10 mouse cellular contexts compared by ENCODE assay signal in the genomic region with DNA sequence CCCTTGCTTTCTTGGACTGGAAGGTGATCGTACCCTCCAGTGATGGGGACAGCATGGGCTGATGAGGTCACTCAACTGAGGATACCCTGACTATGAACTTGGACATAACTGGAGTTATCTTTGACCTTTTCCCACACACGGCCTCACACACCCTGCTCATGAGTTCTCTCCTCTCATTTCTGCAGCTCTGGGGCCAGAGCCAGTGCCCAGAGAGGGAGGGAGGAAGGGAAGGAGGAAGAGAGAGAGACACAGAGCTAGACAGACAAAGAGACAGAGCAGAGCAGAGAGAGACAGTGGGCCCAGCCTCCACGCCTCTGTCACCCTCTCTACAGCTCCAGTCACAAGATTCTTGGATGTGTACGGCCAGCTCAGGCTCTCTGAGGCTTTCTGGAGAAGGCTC. TPM values are rescaled to one million over a fixed set of nuclear protein-coding genes. Genes with fewer than 3 reads are reported as not detected.
DNase-seq lines count a peak whose midpoint lies in the region; ATAC-seq and TF ChIP-seq lines count a peak whose summit lies in the region.
"Had no signal": no experiment of that assay in that cellular context is flagged by ENCODE, and none has a peak within 500 bp of the region (broad histone marks: within the 10 kb centered on the region; RNA-seq: fewer than 3 reads in every experiment).

No protein-coding gene starts in this region.

- no peak overlapping the region for H3K9ac ChIP-seq in heart, embryonic 16.5 days (ENCODE audit: low read length)
- H3K9ac ChIP-seq in embryonic facial prominence, embryonic 12.5 days = no peak overlapping the region
- H3K9ac ChIP-seq in hindbrain, embryonic 16.5 days (ENCODE audit: low read depth, low read length) = no peak overlapping the region

- whole genome bisulfite sequencing in heart, embryonic 16.5 days = 54% methylated on average over 4 of the region's 4 CpGs
- WGBS in lung, adult 2 months = 65% methylated on average over 4 of the region's 4 CpGs
- WGBS in embryonic facial prominence, embryonic 12.5 days = 70% methylated on average over 4 of the region's 4 CpGs
- WGBS in limb, embryonic 10.5 days = 70% methylated on average over 4 of the region's 4 CpGs
- 64% methylated on average over 4 of the region's 4 CpGs for WGBS in hindbrain, embryonic 16.5 days

- intact Hi-C loops in heart, postnatal 10 days (cut with DNase I) = loop anchor here (2.0 kb wide), 1 partner anchor 184 kb away; no protein-coding TSS in a partner anchor

- H3K4me1 ChIP-seq in heart, embryonic 16.5 days (ENCODE audit: control insufficient read depth, insufficient read depth, low read length) = peaks cover 19% of the 10 kb centered on the region
- peaks cover 8% of the 10 kb centered on the region; the same call in 1 of the 2 replicates for H3K4me1 ChIP-seq in lung, adult 2 months (ENCODE audit: control insufficient read depth, insufficient read depth, low read length)
- peaks cover 36% of the 10 kb centered on the region for H3K4me1 ChIP-seq in embryonic facial prominence, embryonic 12.5 days
- peaks cover 52% of the 10 kb centered on the region for H3K4me1 ChIP-seq in limb, embryonic 10.5 days
- no peaks in the 10 kb centered on the region; the same call in 1 of the 2 replicates for H3K4me1 ChIP-seq in hindbrain, embryonic 16.5 days (ENCODE audit: control insufficient read depth, insufficient read depth, low read depth, low read length)

- no peak for TF ChIP-seq CTCF in lung, adult 2 months (IDR thresholded peaks at IDR 0.05; ENCODE audit: insufficient read depth, low read length)

- H3K4me2 ChIP-seq in heart, embryonic 16.5 days (ENCODE audit: low read depth, low read length) = no peak overlapping the region
- H3K4me2 ChIP-seq in embryonic facial prominence, embryonic 12.5 days (replicated peaks) = no peak overlapping the region
- no peak overlapping the region for H3K4me2 ChIP-seq in hindbrain, embryonic 16.5 days (ENCODE audit: low read length)

- H3K27me3 ChIP-seq in heart, embryonic 16.5 days (ENCODE audit: control insufficient read depth, insufficient read depth, low read length) = no peaks in the 10 kb centered on the region
- H3K27me3 ChIP-seq in embryonic facial prominence, embryonic 12.5 days = no peaks in the 10 kb centered on the region
- H3K27me3 ChIP-seq in limb, embryonic 10.5 days (ENCODE audit: low read depth, poor library complexity, severe bottlenecking) = 0 out of 2 replicates have a peak, but pooled peaks cover 9% of the 10 kb centered on the region
- H3K27me3 ChIP-seq in hindbrain, embryonic 16.5 days (replicated peaks; ENCODE audit: control insufficient read depth, insufficient read depth, low read length) = no peaks in the 10 kb centered on the region

- no peak overlapping the region for H3K4me3 ChIP-seq in heart, embryonic 16.5 days (ENCODE audit: low read length)
- H3K4me3 ChIP-seq in lung, adult 2 months (replicated peaks; ENCODE audit: extremely low read depth, low read depth, low read length) = no peak overlapping the region
- H3K4me3 ChIP-seq in embryonic facial prominence, embryonic 12.5 days = no peak overlapping the region
- H3K4me3 ChIP-seq in limb, embryonic 10.5 days = no peak overlapping the region
- H3K4me3 ChIP-seq in hindbrain, embryonic 16.5 days (ENCODE audit: low read length) = no peak overlapping the region

- no peaks in the 10 kb centered on the region for H3K9me3 ChIP-seq in heart, embryonic 16.5 days (replicated peaks; ENCODE audit: control insufficient read depth, low read length)
- H3K9me3 ChIP-seq in embryonic facial prominence, embryonic 12.5 days = no peaks in the 10 kb centered on the region
- no peaks in the 10 kb centered on the region for H3K9me3 ChIP-seq in limb, embryonic 10.5 days (replicated peaks)
- H3K9me3 ChIP-seq in hindbrain, embryonic 16.5 days (ENCODE audit: control insufficient read depth, low read length) = no peaks in the 10 kb centered on the region

- no peak for DNase-seq in heart, postnatal 10 days
- DNase-seq in lung, postnatal 10 days = peak; percentile 47
- DNase-seq in lung, adult 2 months = no peak
- no peak for DNase-seq in limb, embryonic 10.5 days (ENCODE audit: low spot score)
- DNase-seq in spleen, postnatal 10 days (ENCODE audit: low spot score in 2 of 2) = no peak

- H3K27ac ChIP-seq in heart, embryonic 16.5 days (ENCODE audit: low read length) = peak overlapping the region; percentile 20; the same call in 1 of the 2 replicates
- H3K27ac ChIP-seq in embryonic facial prominence, embryonic 12.5 days = peak overlapping the region; percentile 24; the same call in 1 of the 2 replicates
- H3K27ac ChIP-seq in limb, embryonic 10.5 days = 0 out of 2 replicates have a peak overlapping the region, but pooled peaks have one; percentile 27
- no peak overlapping the region for H3K27ac ChIP-seq in hindbrain, embryonic 16.5 days (ENCODE audit: low read depth, low read length)

- TF ChIP-seq POLR2A in lung, adult 2 months (IDR thresholded peaks at IDR 0.05; ENCODE audit: borderline replicate concordance, extremely low read depth, low read depth, low read length) = no peak

- no peak for ATAC-seq in heart, embryonic 16.5 days (replicated peaks; ENCODE audit: extremely low read depth, insufficient read depth, low FRiP score)
- ATAC-seq in embryonic facial prominence, embryonic 12.5 days (ENCODE audit: insufficient number of reproducible peaks, insufficient read depth, low FRiP score, low TSS enrichment) = no peak
- ATAC-seq in hindbrain, embryonic 16.5 days = no peak
- ATAC-seq: inflammation-experienced regulatory T-cells, adult 6 months had no signal

- no peaks in the 10 kb centered on the region for H3K36me3 ChIP-seq in heart, embryonic 16.5 days (ENCODE audit: control insufficient read depth, insufficient read depth)
- no peaks in the 10 kb centered on the region for H3K36me3 ChIP-seq in embryonic facial prominence, embryonic 12.5 days
- no peaks in the 10 kb centered on the region for H3K36me3 ChIP-seq in limb, embryonic 10.5 days
- no peaks in the 10 kb centered on the region for H3K36me3 ChIP-seq in hindbrain, embryonic 16.5 days (ENCODE audit: control insufficient read depth, insufficient read depth, low read length)

RNA-seq across cellular contexts. Expression of a gene that starts 3.4 kb away (rescaled TPM):
- 29.6 and 31.8 TPM in 2 replicates for polyA plus RNA-seq in heart, embryonic 16.5 days (2015; fragmentation: Nextera tagmentation; extraction: Ambion mirVana)
- total RNA-seq in heart, postnatal 10 days (2021) = 10 to 100 TPM; 18.8 to 19.1 TPM
- 27.4 and 29.2 TPM in 2 replicates for polyA plus RNA-seq in lung, adult 2 months (2012; rRNA removed)
- 52.8 and 57.9 TPM in 2 replicates for polyA plus RNA-seq in embryonic facial prominence, embryonic 12.5 days (2016; fragmentation: Nextera tagmentation; extraction: Ambion mirVana)
- polyA plus RNA-seq in limb, embryonic 10.5 days (2016; fragmentation: Nextera tagmentation; extraction: Ambion mirVana) = 81.6 and 110 TPM in 2 replicates
- polyA plus RNA-seq in hindbrain, embryonic 16.5 days (2015; fragmentation: Nextera tagmentation; extraction: Ambion mirVana) = 43.1 and 43.9 TPM in 2 replicates

RNA-seq across cellular contexts. Expression of a gene that starts 4.4 kb away (rescaled TPM):
- 3.1 and 4.0 TPM in 2 replicates for polyA plus RNA-seq in heart, embryonic 16.5 days (2015; fragmentation: Nextera tagmentation; extraction: Ambion mirVana)
- total RNA-seq in heart, postnatal 10 days (2021) = 10 to 100 TPM; 12.5 to 13.5 TPM
- polyA plus RNA-seq in lung, adult 2 months (2012; rRNA removed) = 65.2 and 74.3 TPM in 2 replicates
- polyA plus RNA-seq in embryonic facial prominence, embryonic 12.5 days (2016; fragmentation: Nextera tagmentation; extraction: Ambion mirVana) = 3.7 and 4.6 TPM in 2 replicates
- polyA plus RNA-seq in limb, embryonic 10.5 days (2016; fragmentation: Nextera tagmentation; extraction: Ambion mirVana) = 1.9 and 2.3 TPM in 2 replicates
- 1.3 TPM in 2 replicates for polyA plus RNA-seq in hindbrain, embryonic 16.5 days (2015; fragmentation: Nextera tagmentation; extraction: Ambion mirVana)

RNA-seq across cellular contexts. Expression of a gene that starts 6.6 kb away (rescaled TPM):
- 0.13 and 0.16 TPM in 2 replicates for polyA plus RNA-seq in heart, embryonic 16.5 days (2015; fragmentation: Nextera tagmentation; extraction: Ambion mirVana)
- under 1 TPM in 1 of 2 experiments, not detected in 1; 0.12 TPM for total RNA-seq in heart, postnatal 10 days (2021)
- 0.19 and 0.50 TPM in 2 replicates for polyA plus RNA-seq in lung, adult 2 months (2012; rRNA removed)
- polyA plus RNA-seq in embryonic facial prominence, embryonic 12.5 days (2016; fragmentation: Nextera tagmentation; extraction: Ambion mirVana) = 0.62 and 0.70 TPM in 2 replicates
- polyA plus RNA-seq in limb, embryonic 10.5 days (2016; fragmentation: Nextera tagmentation; extraction: Ambion mirVana) = 0.16 and 0.59 TPM in 2 replicates
- 1.3 and 1.4 TPM in 2 replicates for polyA plus RNA-seq in hindbrain, embryonic 16.5 days (2015; fragmentation: Nextera tagmentation; extraction: Ambion mirVana)
- total RNA-seq: neutrophil, adult 5-6 weeks had no signal
- polyA plus RNA-seq: inflammation-experienced regulatory T-cells, adult 6 months had no signal

RNA-seq across cellular contexts. Expression of a gene that starts 19.2 kb away (rescaled TPM):
- 64.8 and 69.9 TPM in 2 replicates for polyA plus RNA-seq in heart, embryonic 16.5 days (2015; fragmentation: Nextera tagmentation; extraction: Ambion mirVana)
- 10 to 100 TPM; 77.4 to 89.6 TPM for total RNA-seq in heart, postnatal 10 days (2021)
- 68.5 and 70.7 TPM in 2 replicates for polyA plus RNA-seq in lung, adult 2 months (2012; rRNA removed)
- 213 and 222 TPM in 2 replicates for polyA plus RNA-seq in embryonic facial prominence, embryonic 12.5 days (2016; fragmentation: Nextera tagmentation; extraction: Ambion mirVana)
- 275 and 316 TPM in 2 replicates for polyA plus RNA-seq in limb, embryonic 10.5 days (2016; fragmentation: Nextera tagmentation; extraction: Ambion mirVana)
- 228 and 235 TPM in 2 replicates for polyA plus RNA-seq in hindbrain, embryonic 16.5 days (2015; fragmentation: Nextera tagmentation; extraction: Ambion mirVana)

RNA-seq across cellular contexts. Expression of a gene that starts 24.8 kb away (rescaled TPM):
- 60.5 and 61.0 TPM in 2 replicates for polyA plus RNA-seq in heart, embryonic 16.5 days (2015; fragmentation: Nextera tagmentation; extraction: Ambion mirVana)
- 10 to 100 TPM; 20.0 to 22.4 TPM for total RNA-seq in heart, postnatal 10 days (2021)
- polyA plus RNA-seq in lung, adult 2 months (2012; rRNA removed) = 27.2 and 34.4 TPM in 2 replicates
- 58.5 and 61.3 TPM in 2 replicates for polyA plus RNA-seq in embryonic facial prominence, embryonic 12.5 days (2016; fragmentation: Nextera tagmentation; extraction: Ambion mirVana)
- 45.0 and 46.9 TPM in 2 replicates for polyA plus RNA-seq in limb, embryonic 10.5 days (2016; fragmentation: Nextera tagmentation; extraction: Ambion mirVana)
- 83.8 and 87.8 TPM in 2 replicates for polyA plus RNA-seq in hindbrain, embryonic 16.5 days (2015; fragmentation: Nextera tagmentation; extraction: Ambion mirVana)

Comparison
In these comparisons a context has a peak if more than half of its experiments do, and no peak if none do; other contexts are left out.
1. RNA of a gene that starts 4.4 kb away (polyA plus RNA-seq): 65.2 to 74.3 TPM in lung, adult 2 months; 3.1 to 4.0 TPM in heart, embryonic 16.5 days, 3.7 to 4.6 TPM in embryonic facial prominence, embryonic 12.5 days, 1.9 to 2.3 TPM in limb, embryonic 10.5 days and 1.3 TPM in hindbrain, embryonic 16.5 days; every median in the first group is over 10 times any median in the second.